In the genomic region with DNA sequence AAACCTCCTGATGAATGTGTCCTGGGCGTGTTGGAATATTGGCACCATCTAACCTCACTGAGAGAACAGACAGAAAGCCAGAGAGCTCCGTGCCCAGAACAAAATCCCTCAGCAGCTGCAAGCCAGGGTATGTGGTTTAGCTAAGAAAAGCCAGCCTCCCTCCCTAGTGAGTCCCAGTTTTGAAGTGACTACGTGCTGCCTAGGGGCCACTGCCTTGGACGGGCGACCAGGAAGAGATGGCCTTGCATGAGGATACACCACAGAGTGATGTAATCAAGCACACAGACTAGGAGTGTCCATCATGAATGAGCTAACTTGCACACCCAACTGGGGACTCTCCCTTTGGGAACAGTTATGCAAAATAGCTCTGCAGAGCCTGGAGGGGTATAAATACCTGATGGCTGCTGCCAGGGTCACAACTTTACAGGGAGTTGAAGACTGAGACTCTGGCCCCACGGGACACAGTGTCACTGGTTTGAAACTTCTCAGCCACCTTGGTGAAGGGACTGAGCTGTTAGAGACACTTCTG, we compare ENCODE assay signal across 23 mouse cellular contexts. TPM values are rescaled to one million over a fixed set of nuclear protein-coding genes. Genes with fewer than 3 reads are reported as not detected.
A peak's percentile ranks its signal among the peaks of the same experiment; 100 is the strongest.
DNase-seq lines count a peak whose midpoint lies in the region; ATAC-seq lines count a peak whose summit lies in the region.
"Had no signal": no experiment of that assay in that cellular context is flagged by ENCODE, and none has a peak within 500 bp of the region (broad histone marks: within the 10 kb centered on the region; RNA-seq: fewer than 3 reads in every experiment).

Gene Nos2, plus strand, starts transcription at position 377 of the 529 bp plus-strand sequence.

- H3K36me3 ChIP-seq in megakaryocyte, embryonic 14.5 days (replicated peaks; ENCODE audit: low read length) = no peaks in the 10 kb centered on the region
- H3K36me3 ChIP-seq in intestine, embryonic 16.5 days (ENCODE audit: control insufficient read depth, insufficient read depth, low read length) = no peaks in the 10 kb centered on the region
- H3K36me3 ChIP-seq in midbrain, embryonic 13.5 days = no peaks in the 10 kb centered on the region
- no peaks in the 10 kb centered on the region for H3K36me3 ChIP-seq in heart, embryonic 10.5 days
- H3K36me3 ChIP-seq: forebrain, embryonic 10.5 days; heart, embryonic 15.5 days; limb, embryonic 13.5 days; liver, embryonic 12.5 days had no signal

- WGBS in intestine, embryonic 16.5 days = 47% methylated on average over 6 of the region's 6 CpGs
- WGBS in midbrain, embryonic 13.5 days = 63% methylated on average over 6 of the region's 6 CpGs
- WGBS in heart, embryonic 10.5 days = 65% methylated on average over 6 of the region's 6 CpGs

- H3K9ac ChIP-seq in intestine, embryonic 16.5 days (ENCODE audit: low read depth, low read length) = no peak within 1 kb of the TSS
- no peak within 1 kb of the TSS for H3K9ac ChIP-seq in midbrain, embryonic 13.5 days (replicated peaks)
- H3K9ac ChIP-seq: heart, embryonic 15.5 days; hindbrain, embryonic 14.5 days; limb, embryonic 13.5 days; liver, embryonic 12.5 days had no signal

- H3K4me3 ChIP-seq in megakaryocyte, embryonic 14.5 days (replicated peaks) = peak within 1 kb of the TSS; percentile 8
- H3K4me3 ChIP-seq in intestine, embryonic 16.5 days (ENCODE audit: low read length) = no peak within 1 kb of the TSS
- no peak within 1 kb of the TSS for H3K4me3 ChIP-seq in midbrain, embryonic 13.5 days (replicated peaks)
- H3K4me3 ChIP-seq in heart, embryonic 10.5 days = no peak within 1 kb of the TSS
- H3K4me3 ChIP-seq: forebrain, embryonic 10.5 days; heart, embryonic 15.5 days; limb, embryonic 13.5 days; liver, embryonic 12.5 days had no signal

- H3K9me3 ChIP-seq in megakaryocyte, embryonic 14.5 days = no peaks in the 10 kb centered on the region
- H3K9me3 ChIP-seq in intestine, embryonic 16.5 days (ENCODE audit: control insufficient read depth, low read length) = no peaks in the 10 kb centered on the region
- H3K9me3 ChIP-seq in midbrain, embryonic 13.5 days = no peaks in the 10 kb centered on the region
- H3K9me3 ChIP-seq in heart, embryonic 10.5 days = no peaks in the 10 kb centered on the region
- H3K9me3 ChIP-seq: forebrain, embryonic 10.5 days; heart, embryonic 15.5 days; limb, embryonic 13.5 days; liver, embryonic 12.5 days had no signal

- no peak for ATAC-seq in megakaryocyte, adult 5-6 weeks (ENCODE audit: poor library complexity, severe bottlenecking)
- ATAC-seq in intestine, embryonic 16.5 days = peak; percentile 60
- ATAC-seq in midbrain, embryonic 13.5 days = no peak
- ATAC-seq: forebrain, embryonic 16.5 days; liver, embryonic 12.5 days; midbrain, embryonic 16.5 days had no signal

- peaks cover 44% of the 10 kb centered on the region for H3K4me1 ChIP-seq in megakaryocyte, embryonic 14.5 days
- peaks cover 5% of the 10 kb centered on the region; the same call in 1 of the 2 replicates for H3K4me1 ChIP-seq in intestine, embryonic 16.5 days (ENCODE audit: control insufficient read depth, insufficient read depth, low read length)
- peaks cover 6% of the 10 kb centered on the region for H3K4me1 ChIP-seq in midbrain, embryonic 13.5 days (replicated peaks)
- H3K4me1 ChIP-seq in heart, embryonic 10.5 days = peaks cover 18% of the 10 kb centered on the region
- H3K4me1 ChIP-seq: liver, embryonic 12.5 days had no signal

- peak; percentile 17 for DNase-seq in Muller cell, postnatal 12 days (ENCODE audit: inconsistent ontology term)
- DNase-seq in right cerebral cortex, postnatal 36 days (ENCODE audit: low spot score in 2 of 2) = no peak
- DNase-seq in heart, embryonic 10.5 days (ENCODE audit: low spot score) = no peak
- DNase-seq: cerebellum, postnatal 10 days; gastrocnemius, postnatal 25 days; heart, postnatal 4 days; kidney, postnatal 36 days; lung, adult 18-20 months; lung, postnatal 14 days; thymus, adult 2 months had no signal

- peaks cover 87% of the 10 kb centered on the region for H3K27me3 ChIP-seq in megakaryocyte, embryonic 14.5 days (replicated peaks)
- peaks cover 18% of the 10 kb centered on the region for H3K27me3 ChIP-seq in intestine, embryonic 16.5 days (replicated peaks; ENCODE audit: control insufficient read depth, insufficient read depth, low read length)
- H3K27me3 ChIP-seq in midbrain, embryonic 13.5 days = peaks cover 34% of the 10 kb centered on the region
- peaks cover 41% of the 10 kb centered on the region for H3K27me3 ChIP-seq in heart, embryonic 10.5 days (ENCODE audit: insufficient read depth, poor library complexity, severe bottlenecking)

- no peak within 1 kb of the TSS for H3K4me2 ChIP-seq in intestine, embryonic 16.5 days (ENCODE audit: low read depth, low read length)
- H3K4me2 ChIP-seq in midbrain, embryonic 13.5 days (replicated peaks) = no peak within 1 kb of the TSS
- H3K4me2 ChIP-seq: heart, embryonic 15.5 days; hindbrain, embryonic 14.5 days; limb, embryonic 13.5 days; liver, embryonic 12.5 days had no signal

- H3K27ac ChIP-seq in intestine, embryonic 16.5 days (ENCODE audit: low read length) = no peak within 1 kb of the TSS
- H3K27ac ChIP-seq in midbrain, embryonic 13.5 days = no peak within 1 kb of the TSS
- no peak within 1 kb of the TSS for H3K27ac ChIP-seq in heart, embryonic 10.5 days
- H3K27ac ChIP-seq: forebrain, embryonic 10.5 days; heart, embryonic 15.5 days; hindbrain, embryonic 14.5 days; limb, embryonic 13.5 days; liver, embryonic 12.5 days; stomach, postnatal 0 days had no signal

RNA-seq across cellular contexts. Expression of gene Nos2, which starts in this region (rescaled TPM):
- polyA plus RNA-seq in megakaryocyte, embryonic 14.5 days (2012; ENCODE audit: insufficient read depth, low replicate concordance) = 0.06 TPM in 1 of 2 replicates, not detected in the other
- not detected in 2 replicates for total RNA-seq in megakaryocyte, adult 5-6 weeks (2015)
- total RNA-seq in megakaryocyte, adult 5-6 weeks (2017) = not detected in 2 replicates
- 1.1 and 1.4 TPM in 2 replicates for polyA plus RNA-seq in intestine, embryonic 16.5 days (2015; fragmentation: Nextera tagmentation; extraction: Ambion mirVana)
- polyA plus RNA-seq in midbrain, embryonic 13.5 days (2015; fragmentation: Nextera tagmentation; extraction: Ambion mirVana) = 0.71 and 0.82 TPM in 2 replicates
- 0.15 and 0.44 TPM in 2 replicates for polyA plus RNA-seq in heart, embryonic 10.5 days (2016; fragmentation: Nextera tagmentation; extraction: Ambion mirVana)
- total RNA-seq: MEL had no signal
